Comparison of ENCODE assay signal across 13 mouse cellular contexts in the genomic region with DNA sequence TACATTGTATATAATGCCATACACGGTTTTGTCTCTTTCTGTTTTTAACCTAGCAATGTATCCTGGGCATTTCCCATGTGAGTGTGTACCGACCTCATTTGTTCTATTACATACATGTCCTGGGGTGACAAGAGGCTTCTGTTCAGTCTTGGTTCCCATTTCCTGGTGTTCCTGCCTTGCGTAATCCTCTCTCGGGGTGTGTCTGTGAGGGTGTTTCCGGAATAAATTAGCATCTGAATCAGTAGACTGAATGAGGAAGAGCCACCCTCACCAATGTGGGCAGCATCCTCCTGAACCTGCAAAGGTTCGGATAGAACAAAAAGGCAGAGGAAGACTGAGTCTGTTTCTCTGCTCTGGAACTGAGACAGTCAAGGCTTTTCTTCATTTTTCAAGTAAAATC.
DNase-seq lines count a peak whose midpoint lies in the region; ATAC-seq and TF ChIP-seq lines count a peak whose summit lies in the region.
"Had no signal": no experiment of that assay in that cellular context is flagged by ENCODE, and none has a peak within 500 bp of the region (broad histone marks: within the 10 kb centered on the region; RNA-seq: fewer than 3 reads in every experiment).

No protein-coding gene starts in this region.

- no peak for ATAC-seq in liver, embryonic 12.5 days
- ATAC-seq: forebrain, embryonic 15.5 days had no signal

- no peak overlapping the region for H3K27ac ChIP-seq in liver, adult 2 months (replicated peaks; ENCODE audit: insufficient read depth, low read depth, low read length)
- H3K27ac ChIP-seq in liver, embryonic 12.5 days = no peak overlapping the region
- 0 out of 2 replicates have a peak overlapping the region, but pooled peaks have one; percentile 26 for H3K27ac ChIP-seq in brown adipose tissue, adult 24 weeks (replicated peaks; ENCODE audit: low read depth, low read length)
- H3K27ac ChIP-seq: forebrain, embryonic 15.5 days; heart, adult 2 months; hindbrain, embryonic 10.5 days had no signal

- no peak overlapping the region for H3K9ac ChIP-seq in liver, adult 2 months (ENCODE audit: low read depth, low read length)
- no peak overlapping the region for H3K9ac ChIP-seq in liver, embryonic 12.5 days
- H3K9ac ChIP-seq: forebrain, embryonic 15.5 days; lung, embryonic 14.5 days had no signal

- no peak overlapping the region for H3K4me3 ChIP-seq in liver, adult 2 months (ENCODE audit: insufficient read depth, low read depth, low read length)
- no peak overlapping the region for H3K4me3 ChIP-seq in liver, embryonic 12.5 days
- H3K4me3 ChIP-seq in brown adipose tissue, adult 24 weeks (ENCODE audit: insufficient read depth, low read depth, low read length) = no peak overlapping the region
- H3K4me3 ChIP-seq: forebrain, embryonic 15.5 days; heart, adult 2 months; hindbrain, embryonic 10.5 days had no signal

- H3K79me2 ChIP-seq in liver, adult 2 months (ENCODE audit: control insufficient read depth, insufficient read depth, low read length) = no peaks in the 10 kb centered on the region

- WGBS in liver, adult 2 months = 63% methylated on average over 6 of the region's 6 CpGs
- 37% methylated on average over 6 of the region's 6 CpGs for WGBS in liver, embryonic 12.5 days (ENCODE audit: insufficient replicate concordance)

- no peaks in the 10 kb centered on the region for H3K9me3 ChIP-seq in liver, embryonic 12.5 days (replicated peaks)
- H3K9me3 ChIP-seq: forebrain, embryonic 15.5 days; hindbrain, embryonic 10.5 days had no signal

- H3K27me3 ChIP-seq in liver, adult 2 months (ENCODE audit: control insufficient read depth, insufficient read depth, low read length) = no peaks in the 10 kb centered on the region
- no peaks in the 10 kb centered on the region for H3K27me3 ChIP-seq in liver, embryonic 12.5 days (replicated peaks)
- H3K27me3 ChIP-seq: forebrain, embryonic 15.5 days had no signal

- no peaks in the 10 kb centered on the region for H3K36me3 ChIP-seq in liver, adult 2 months (ENCODE audit: control insufficient read depth, insufficient read depth, low read length)
- no peaks in the 10 kb centered on the region for H3K36me3 ChIP-seq in liver, embryonic 12.5 days
- H3K36me3 ChIP-seq: forebrain, embryonic 15.5 days; hindbrain, embryonic 10.5 days had no signal

- peak; percentile 3 for DNase-seq in adrenal gland, adult 2 months
- DNase-seq in adrenal gland, postnatal 10 days = no peak
- DNase-seq in liver, adult 2 months (ENCODE audit: extremely low read depth, low read depth, low spot score) = peak; percentile 39
- DNase-seq in monocyte, adult 2 months (ENCODE audit: low read depth in 1 of 2, low spot score in 2 of 2) = peak; percentile 5 to 10
- no peak for DNase-seq in urinary bladder, postnatal 14 days (ENCODE audit: low spot score)
- DNase-seq in urinary bladder, postnatal 25 days (ENCODE audit: low spot score) = no peak
- DNase-seq: cerebellum, adult 8-10 months; lung, embryonic 14.5 days had no signal

- no peak overlapping the region for H3K4me2 ChIP-seq in liver, embryonic 12.5 days
- H3K4me2 ChIP-seq: forebrain, embryonic 15.5 days; lung, embryonic 14.5 days had no signal

- H3K4me1 ChIP-seq in liver, adult 2 months (ENCODE audit: control insufficient read depth, insufficient read depth, low read length) = no peaks in the 10 kb centered on the region
- H3K4me1 ChIP-seq in liver, embryonic 12.5 days = no peaks in the 10 kb centered on the region
- H3K4me1 ChIP-seq in brown adipose tissue, adult 24 weeks (ENCODE audit: control insufficient read depth, insufficient read depth, insufficient read length, low read length) = peaks cover 12% of the 10 kb centered on the region
- H3K4me1 ChIP-seq: forebrain, embryonic 15.5 days; hindbrain, embryonic 10.5 days had no signal

- TF ChIP-seq CTCF in liver, adult 2 months (IDR thresholded peaks at IDR 0.05; ENCODE audit: low read depth, low read length) = no peak

- no peak for TF ChIP-seq POLR2A in liver, adult 2 months (IDR thresholded peaks at IDR 0.05; ENCODE audit: extremely low read depth, insufficient read depth, low read length)

Comparison
In these comparisons a context has a peak if more than half of its experiments do, and no peak if none do; other contexts are left out.
1. DNase-seq: peak in adrenal gland, adult 2 months (single experiment), liver, adult 2 months (single experiment) and monocyte, adult 2 months (2 of 2); none in adrenal gland, postnatal 10 days (single experiment), urinary bladder, postnatal 14 days (single experiment) and urinary bladder, postnatal 25 days (single experiment).